Mouse (Mus musculus): ENCODE measurements around the gene Rbpms2. TPM values are rescaled to one million over a fixed set of nuclear protein-coding genes. Genes with fewer than 3 reads are reported as not detected.
"Not testable (repeated sequence)": the region's sequence is repeated elsewhere in the genome, so short reads cannot be mapped to it uniquely, and the experiment has no call there.

The Rbpms2 gene
- total and polyA plus RNA-seq, 3 experiments = 0.13 to 0.33 TPM; not detected in 1

- Histone ChIP-seq H3K36me3 (replicated peaks) (peaks cover 42% of the 10 kb centered on the region), H3K4me3 (ENCODE audit: low read depth, low read length) (no peak overlapping the region), H3K27me3 (ENCODE audit: insufficient read depth, low read length) (no peaks in the 10 kb centered on the region), H3K4me1 (ENCODE audit: insufficient read depth, low read depth, low read length) (peaks cover 38% of the 10 kb centered on the region), H3K9me3 (replicated peaks) (no peaks in the 10 kb centered on the region)
- DNase-seq (ENCODE audit: low spot score) (no peak), ATAC-seq (ENCODE audit: extremely low read depth, insufficient number of reproducible peaks, low FRiP score, poor library complexity, severe bottlenecking) (no peak)
- TF ChIP-seq GATA1 (IDR thresholded peaks at IDR 0.05; ENCODE audit: borderline replicate concordance, low read length) = no peak
- TF ChIP-seq TAL1 (conservative IDR thresholded peaks at IDR 0.05; ENCODE audit: low read depth, low read length) = no peak
- no peak for TF ChIP-seq GATA2 (IDR thresholded peaks at IDR 0.05; ENCODE audit: borderline replicate concordance, low read depth, low read length)
- no peak for TF ChIP-seq POLR2AphosphoS5 (IDR thresholded peaks at IDR 0.05; ENCODE audit: insufficient replicate concordance, low read depth, low read length)
- no peak for TF ChIP-seq CTCF (IDR thresholded peaks at IDR 0.05; ENCODE audit: low read depth, low read length)
Observed at GRCm38 (mm10) chr9:65681634-65681940, 52.1 kb downstream of the Rbpms2 start.

GRCm38 (mm10) chr9:65682183-65682582 is 52.7 kb downstream of the Rbpms2 start:
- peaks cover 35% of the 10 kb centered on the region for H3K4me1 ChIP-seq (ENCODE audit: insufficient read depth, low read depth, low read length)
- H3K27me3 ChIP-seq (ENCODE audit: insufficient read depth, low read length) = no peaks in the 10 kb centered on the region
- no peak for DNase-seq (ENCODE audit: low spot score)
- H3K4me3 ChIP-seq (ENCODE audit: low read depth, low read length) = no peak overlapping the region
- no peak for ATAC-seq (ENCODE audit: extremely low read depth, insufficient number of reproducible peaks, low FRiP score, poor library complexity, severe bottlenecking)
- TF ChIP-seq POLR2AphosphoS5 (IDR thresholded peaks at IDR 0.05; ENCODE audit: insufficient replicate concordance, low read depth, low read length) (no peak), GATA1 (IDR thresholded peaks at IDR 0.05; ENCODE audit: borderline replicate concordance, low read length) (no peak), GATA2 (IDR thresholded peaks at IDR 0.05; ENCODE audit: borderline replicate concordance, low read depth, low read length) (no peak), CTCF (IDR thresholded peaks at IDR 0.05; ENCODE audit: low read depth, low read length) (no peak), TAL1 (conservative IDR thresholded peaks at IDR 0.05; ENCODE audit: low read depth, low read length) (no peak)
- H3K36me3 ChIP-seq (replicated peaks) = peaks cover 45% of the 10 kb centered on the region
- H3K9me3 ChIP-seq (replicated peaks) = no peaks in the 10 kb centered on the region

- Histone ChIP-seq H3K4me1 (ENCODE audit: insufficient read depth, low read depth, low read length) (peaks cover 35% of the 10 kb centered on the region), H3K36me3 (replicated peaks) (peaks cover 53% of the 10 kb centered on the region), H3K4me3 (ENCODE audit: low read depth, low read length) (no peak overlapping the region), H3K27me3 (ENCODE audit: insufficient read depth, low read length) (no peaks in the 10 kb centered on the region), H3K9me3 (replicated peaks) (no peaks in the 10 kb centered on the region)
- ATAC-seq (ENCODE audit: extremely low read depth, insufficient number of reproducible peaks, low FRiP score, poor library complexity, severe bottlenecking) (no peak), DNase-seq (ENCODE audit: low spot score) (no peak)
- TF ChIP-seq GATA2 (IDR thresholded peaks at IDR 0.05; ENCODE audit: borderline replicate concordance, low read depth, low read length) = no peak
- no peak; the same call in 1 of the 2 replicates for TF ChIP-seq CTCF (IDR thresholded peaks at IDR 0.05; ENCODE audit: low read depth, low read length)
- no peak for TF ChIP-seq POLR2AphosphoS5 (IDR thresholded peaks at IDR 0.05; ENCODE audit: insufficient replicate concordance, low read depth, low read length)
- no peak for TF ChIP-seq GATA1 (IDR thresholded peaks at IDR 0.05; ENCODE audit: borderline replicate concordance, low read length)
- TF ChIP-seq TAL1 (conservative IDR thresholded peaks at IDR 0.05; ENCODE audit: low read depth, low read length) = no peak
Observed at GRCm38 (mm10) chr9:65682994-65683393, 53.5 kb downstream of the Rbpms2 start.

- peaks cover 53% of the 10 kb centered on the region for H3K36me3 ChIP-seq (replicated peaks)
- H3K4me3 ChIP-seq (ENCODE audit: low read depth, low read length) = no peak overlapping the region
- peaks cover 26% of the 10 kb centered on the region for H3K4me1 ChIP-seq (ENCODE audit: insufficient read depth, low read depth, low read length)
- no peaks in the 10 kb centered on the region for H3K9me3 ChIP-seq (replicated peaks)
- ATAC-seq (ENCODE audit: extremely low read depth, insufficient number of reproducible peaks, low FRiP score, poor library complexity, severe bottlenecking) = no peak
- TF ChIP-seq GATA2 (IDR thresholded peaks at IDR 0.05; ENCODE audit: borderline replicate concordance, low read depth, low read length) = no peak
- TF ChIP-seq POLR2AphosphoS5 (IDR thresholded peaks at IDR 0.05; ENCODE audit: insufficient replicate concordance, low read depth, low read length) = no peak
- TF ChIP-seq GATA1 (IDR thresholded peaks at IDR 0.05; ENCODE audit: borderline replicate concordance, low read length) = no peak
- no peak for TF ChIP-seq CTCF (IDR thresholded peaks at IDR 0.05; ENCODE audit: low read depth, low read length)
- no peak for TF ChIP-seq TAL1 (conservative IDR thresholded peaks at IDR 0.05; ENCODE audit: low read depth, low read length)
- no peak for DNase-seq (ENCODE audit: low spot score)
- no peaks in the 10 kb centered on the region for H3K27me3 ChIP-seq (ENCODE audit: insufficient read depth, low read length)
Observed at GRCm38 (mm10) chr9:65684704-65685103, 55.3 kb downstream of the Rbpms2 start.

- not testable (repeated sequence) for H3K9me3 ChIP-seq (replicated peaks); H3K27me3 ChIP-seq (ENCODE audit: insufficient read depth, low read length); DNase-seq (ENCODE audit: low spot score); H3K4me3 ChIP-seq (ENCODE audit: low read depth, low read length); ATAC-seq (ENCODE audit: extremely low read depth, insufficient number of reproducible peaks, low FRiP score, poor library complexity, severe bottlenecking)
- H3K36me3 ChIP-seq (replicated peaks) = peaks cover 80% of the 10 kb centered on the region
- H3K4me1 ChIP-seq (ENCODE audit: insufficient read depth, low read depth, low read length) = peaks cover 32% of the 10 kb centered on the region
Observed at GRCm38 (mm10) chr9:65689869-65690268, 60.4 kb downstream of the Rbpms2 start.

- DNase-seq (ENCODE audit: low spot score) = no peak
- Histone ChIP-seq H3K27me3 (ENCODE audit: insufficient read depth, low read length) (no peaks in the 10 kb centered on the region), H3K4me3 (ENCODE audit: low read depth, low read length) (no peak overlapping the region), H3K4me1 (ENCODE audit: insufficient read depth, low read depth, low read length) (peaks cover 24% of the 10 kb centered on the region), H3K36me3 (replicated peaks) (peaks cover 85% of the 10 kb centered on the region), H3K9me3 (replicated peaks) (no peaks in the 10 kb centered on the region)
- ATAC-seq (ENCODE audit: extremely low read depth, insufficient number of reproducible peaks, low FRiP score, poor library complexity, severe bottlenecking) = no peak
- TF ChIP-seq TAL1 (conservative IDR thresholded peaks at IDR 0.05; ENCODE audit: low read depth, low read length) (no peak), GATA1 (IDR thresholded peaks at IDR 0.05; ENCODE audit: borderline replicate concordance, low read length) (no peak), CTCF (IDR thresholded peaks at IDR 0.05; ENCODE audit: low read depth, low read length) (no peak), GATA2 (IDR thresholded peaks at IDR 0.05; ENCODE audit: borderline replicate concordance, low read depth, low read length) (no peak), POLR2AphosphoS5 (IDR thresholded peaks at IDR 0.05; ENCODE audit: insufficient replicate concordance, low read depth, low read length) (no peak)
Observed at GRCm38 (mm10) chr9:65692466-65692865, 63.0 kb downstream of the Rbpms2 start.
